Mouse (Mus musculus): ENCODE data around the gene Tet3. TPM values are rescaled to one million over a fixed set of nuclear protein-coding genes. Genes with fewer than 3 reads are reported as not detected.

Tet3 gene
- polyA plus RNA-seq, 1 experiment from 2014 or later = 41.1 TPM

DNA sequence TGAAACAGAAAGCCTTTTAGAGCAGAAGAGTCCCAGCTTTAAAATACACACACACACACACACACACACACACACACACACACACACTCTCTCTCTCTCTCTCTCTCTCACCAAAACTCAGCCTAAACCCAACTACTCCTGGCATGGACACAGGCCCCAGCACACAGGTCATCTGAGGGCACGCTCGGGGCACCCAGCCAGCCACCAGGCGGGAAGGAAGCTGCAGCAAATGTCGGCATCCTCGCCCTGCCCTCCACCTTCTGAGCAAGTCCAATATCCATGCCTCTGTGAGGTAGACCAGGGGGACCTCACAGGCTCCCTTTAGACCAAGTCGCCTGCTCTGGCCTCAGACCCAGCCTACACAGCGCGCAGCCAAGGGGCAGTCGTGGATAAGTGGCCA is 14.4 kb upstream of the Tet3 start:
- ATAC-seq (ENCODE audit: insufficient number of reproducible peaks, insufficient read depth, low FRiP score, low TSS enrichment) = no peak
- Histone ChIP-seq H3K4me1 (no peaks in the 10 kb centered on the region), H3K4me3 (no peak overlapping the region), H3K36me3 (0 out of 2 replicates have a peak, but pooled peaks cover 6% of the 10 kb centered on the region), H3K27ac (no peak overlapping the region), H3K9ac (no peak overlapping the region), H3K9me3 (no peaks in the 10 kb centered on the region), H3K4me2 (replicated peaks) (no peak overlapping the region), H3K27me3 (no peaks in the 10 kb centered on the region)
- WGBS = 79% methylated on average over 9 of the region's 9 CpGs

DNA sequence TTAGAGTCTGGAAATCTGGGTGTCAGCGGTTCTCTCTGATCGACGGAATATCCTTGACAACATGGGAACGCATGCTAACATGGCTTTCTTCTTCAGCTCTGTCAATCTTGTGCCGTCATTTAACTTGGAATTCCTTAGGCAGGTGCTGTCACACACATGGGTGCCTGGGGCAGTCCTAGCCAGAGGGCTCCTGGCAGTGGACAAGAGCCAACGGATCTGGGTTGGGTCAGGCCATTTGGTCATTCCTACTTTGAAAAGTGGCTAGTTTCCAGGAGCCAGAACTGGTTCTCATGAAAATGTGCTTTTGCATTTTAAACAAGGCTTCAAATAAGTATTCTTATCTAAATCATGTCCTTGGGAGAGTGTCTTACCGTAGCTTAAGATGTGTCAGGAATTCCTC is 12.9 kb upstream of the Tet3 start:
- Histone ChIP-seq H3K4me3 (no peak overlapping the region), H3K27me3 (no peaks in the 10 kb centered on the region), H3K4me1 (no peaks in the 10 kb centered on the region), H3K36me3 (0 out of 2 replicates have a peak, but pooled peaks cover 1% of the 10 kb centered on the region), H3K4me2 (replicated peaks) (no peak overlapping the region), H3K9me3 (no peaks in the 10 kb centered on the region), H3K27ac (no peak overlapping the region), H3K9ac (no peak overlapping the region)
- WGBS = 84% methylated on average over 7 of the region's 7 CpGs
- no peak for ATAC-seq (ENCODE audit: insufficient number of reproducible peaks, insufficient read depth, low FRiP score, low TSS enrichment)

DNA sequence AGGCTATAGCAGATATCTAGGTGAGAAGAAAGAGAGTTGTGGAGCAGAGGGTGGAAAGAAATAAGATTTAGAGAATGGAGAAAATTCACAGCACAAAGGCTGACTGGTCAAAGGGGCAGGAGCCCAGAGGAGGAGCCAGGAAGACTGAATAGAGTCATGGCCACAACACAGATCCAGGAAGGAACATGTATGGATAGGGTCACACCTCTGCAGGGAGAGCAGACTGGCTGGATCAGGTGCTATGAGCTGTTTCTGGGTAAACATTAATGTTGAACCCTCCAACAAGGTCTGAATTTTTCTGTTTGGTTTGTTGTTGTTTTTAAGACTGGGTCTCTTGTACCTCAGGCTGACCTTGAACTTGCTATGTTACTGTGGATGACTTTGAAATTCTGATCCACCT is 5.1 kb upstream of the Tet3 start:
- no peaks in the 10 kb centered on the region for H3K36me3 ChIP-seq

DNA sequence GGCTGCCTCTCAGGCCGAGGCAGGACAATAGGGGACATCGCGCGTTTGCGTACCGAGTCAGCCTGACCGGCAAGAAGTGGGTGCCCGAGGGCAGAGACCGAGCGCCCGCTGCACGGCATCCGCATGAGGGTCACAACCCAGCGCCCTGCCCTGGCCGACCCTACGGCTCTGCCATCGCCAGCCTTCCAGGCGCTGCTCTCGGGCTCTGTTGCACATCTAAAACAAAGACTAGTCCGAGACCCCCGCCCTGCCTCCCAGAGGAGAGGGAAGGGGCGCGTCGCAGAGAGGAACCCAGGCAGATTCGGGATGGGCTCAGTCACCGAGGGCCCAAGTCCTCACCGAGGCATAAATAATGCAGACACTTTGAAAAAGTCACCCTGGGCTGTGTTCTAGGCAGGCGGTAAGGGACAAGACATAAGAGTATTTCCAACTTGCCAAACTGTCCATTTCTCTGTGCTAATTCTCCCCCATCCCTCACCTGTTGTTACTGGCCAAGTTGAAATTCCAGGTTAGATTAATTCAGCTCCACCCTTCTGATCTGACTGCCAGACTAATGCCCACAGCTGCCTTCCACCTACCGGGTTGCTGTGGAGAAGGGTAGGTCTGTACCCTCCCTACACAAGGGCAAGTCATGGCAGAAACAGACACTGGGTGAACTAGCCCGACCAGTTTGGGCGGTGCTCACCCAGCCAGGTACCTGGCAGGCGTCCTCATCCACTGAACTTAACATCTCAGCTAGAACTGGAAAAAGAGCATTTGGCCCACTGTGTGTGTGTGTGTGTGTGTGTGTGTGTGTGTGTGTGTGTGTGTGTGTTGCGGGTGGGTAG is 1.7 kb downstream of the Tet3 start:
- no peaks in the 10 kb centered on the region for H3K9me3 ChIP-seq
- 3% methylated on average over 32 of the region's 33 CpGs for WGBS
- peak; percentile 50; the same call in 1 of the 2 replicates for ATAC-seq (ENCODE audit: insufficient number of reproducible peaks, insufficient read depth, low FRiP score, low TSS enrichment)

More for the DNA sequence above, 5.1 kb upstream of the Tet3 start:
- H3K9ac ChIP-seq = no peak overlapping the region
- no peak overlapping the region for H3K27ac ChIP-seq
- H3K4me3 ChIP-seq = no peak overlapping the region
- no peaks in the 10 kb centered on the region for H3K9me3 ChIP-seq
- H3K27me3 ChIP-seq = no peaks in the 10 kb centered on the region
- no peak for ATAC-seq (ENCODE audit: insufficient number of reproducible peaks, insufficient read depth, low FRiP score, low TSS enrichment)
- H3K4me1 ChIP-seq = no peaks in the 10 kb centered on the region
- H3K4me2 ChIP-seq (replicated peaks) = no peak overlapping the region

DNA sequence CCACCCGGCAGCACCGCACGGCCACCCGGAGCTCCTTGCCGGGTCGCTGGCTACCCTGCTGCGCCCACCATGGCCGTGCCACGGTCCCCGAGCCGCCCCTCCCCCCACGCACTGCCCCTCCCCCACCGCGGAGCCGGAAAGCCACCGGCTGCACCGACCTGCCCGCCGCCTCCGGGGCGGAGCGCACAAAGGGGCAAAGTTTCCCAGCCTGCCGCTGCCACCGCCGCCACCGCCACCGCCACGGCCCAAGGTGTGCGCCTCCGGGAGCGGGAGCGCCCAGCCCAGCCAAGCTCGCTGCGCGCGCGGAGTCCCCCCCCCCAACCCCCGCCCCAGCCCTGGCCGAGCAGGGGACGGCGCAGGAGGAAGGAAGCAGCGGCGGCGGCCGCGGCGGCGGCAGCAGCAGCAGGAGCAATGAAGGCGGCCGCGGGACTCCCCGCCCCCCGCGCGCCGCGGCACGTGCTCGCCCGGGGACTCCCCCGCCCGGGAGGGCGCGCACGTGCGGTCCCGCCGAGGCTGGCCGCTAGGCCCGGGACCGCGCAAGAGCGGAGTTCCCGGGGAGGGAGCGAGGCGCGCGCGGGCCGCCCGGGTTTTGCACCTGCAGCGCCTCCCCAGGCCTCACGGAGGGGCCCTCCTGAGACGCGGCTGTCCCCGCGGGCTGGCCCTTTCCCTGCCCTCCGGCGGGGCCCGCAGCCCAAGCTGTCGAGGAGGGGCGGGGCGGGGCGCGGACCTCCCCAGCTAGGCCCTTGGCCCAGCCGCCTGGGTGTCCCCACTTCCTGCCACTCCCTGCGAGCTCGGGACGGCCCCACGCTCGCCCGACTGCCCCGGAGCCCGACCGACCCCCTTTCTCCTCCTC is 2.5 kb downstream of the Tet3 start:
- Histone ChIP-seq H3K4me3 (peak overlapping the region; percentile 92), H3K4me2 (replicated peaks) (peak overlapping the region; percentile 72), H3K36me3 (no peaks in the 10 kb centered on the region), H3K9ac (peak overlapping the region; percentile 97), H3K27ac (peak overlapping the region; percentile 96), H3K4me1 (peaks cover 46% of the 10 kb centered on the region), H3K9me3 (no peaks in the 10 kb centered on the region), H3K27me3 (no peaks in the 10 kb centered on the region)
- WGBS = under 1% methylated on average over 68 of the region's 105 CpGs
- ATAC-seq (ENCODE audit: insufficient number of reproducible peaks, insufficient read depth, low FRiP score, low TSS enrichment) = peak; percentile 65

More for the DNA sequence above, 1.7 kb downstream of the Tet3 start:
- H3K27ac ChIP-seq = peak overlapping the region; percentile 96
- peak overlapping the region; percentile 72 for H3K4me2 ChIP-seq (replicated peaks)
- H3K36me3 ChIP-seq = no peaks in the 10 kb centered on the region
- peak overlapping the region; percentile 92 for H3K4me3 ChIP-seq
- no peaks in the 10 kb centered on the region for H3K27me3 ChIP-seq
- peak overlapping the region; percentile 97 for H3K9ac ChIP-seq
- peaks cover 38% of the 10 kb centered on the region for H3K4me1 ChIP-seq

DNA sequence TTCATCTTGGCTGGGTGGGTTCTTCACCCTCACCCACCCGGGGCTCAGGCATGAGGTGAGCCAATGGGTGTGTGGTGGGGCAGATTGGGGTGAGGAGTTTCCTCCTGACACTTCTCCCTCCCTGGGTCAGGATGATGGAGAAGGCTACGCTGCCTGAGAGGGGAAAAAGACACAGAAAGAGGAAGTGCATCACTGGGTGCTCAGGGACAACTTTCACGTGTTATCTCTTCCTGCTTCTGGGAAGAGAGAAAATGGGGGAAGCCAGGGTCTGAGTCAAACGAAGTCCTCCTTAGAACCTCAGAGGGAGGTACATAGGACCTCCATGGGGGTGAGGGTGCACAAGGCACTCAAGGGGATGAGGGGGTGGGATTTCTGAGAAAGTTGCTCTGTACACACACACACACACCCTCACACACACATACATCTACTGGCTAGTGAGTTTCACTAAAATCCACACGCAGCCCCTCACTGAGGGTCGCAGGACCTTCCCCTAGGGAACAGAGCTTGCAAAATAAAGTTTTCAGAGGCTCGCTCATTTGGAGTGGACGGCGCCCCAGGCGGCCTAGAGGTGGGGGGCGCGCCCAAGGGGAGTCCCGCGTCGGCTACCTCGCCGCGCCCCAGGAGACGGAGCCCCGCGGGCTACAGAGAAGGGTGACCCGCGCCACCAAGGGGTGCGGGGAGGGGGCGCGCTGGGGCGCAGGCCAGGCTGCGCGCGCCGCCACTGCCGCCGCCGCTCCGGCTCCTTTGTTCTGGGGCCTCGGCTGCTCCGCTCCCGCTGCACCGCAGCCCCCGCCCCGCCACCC is 3.4 kb downstream of the Tet3 start:
- H3K27ac ChIP-seq = peak overlapping the region; percentile 96
- H3K9me3 ChIP-seq = no peaks in the 10 kb centered on the region
- H3K27me3 ChIP-seq = no peaks in the 10 kb centered on the region
- peak overlapping the region; percentile 97 for H3K9ac ChIP-seq
- H3K36me3 ChIP-seq = no peaks in the 10 kb centered on the region
- H3K4me1 ChIP-seq = peaks cover 55% of the 10 kb centered on the region
- peak overlapping the region; percentile 72 for H3K4me2 ChIP-seq (replicated peaks)
- peak; percentile 7 for ATAC-seq (ENCODE audit: insufficient number of reproducible peaks, insufficient read depth, low FRiP score, low TSS enrichment)
- peak overlapping the region; percentile 92 for H3K4me3 ChIP-seq
- WGBS = 3% methylated on average over 22 of the region's 41 CpGs

DNA sequence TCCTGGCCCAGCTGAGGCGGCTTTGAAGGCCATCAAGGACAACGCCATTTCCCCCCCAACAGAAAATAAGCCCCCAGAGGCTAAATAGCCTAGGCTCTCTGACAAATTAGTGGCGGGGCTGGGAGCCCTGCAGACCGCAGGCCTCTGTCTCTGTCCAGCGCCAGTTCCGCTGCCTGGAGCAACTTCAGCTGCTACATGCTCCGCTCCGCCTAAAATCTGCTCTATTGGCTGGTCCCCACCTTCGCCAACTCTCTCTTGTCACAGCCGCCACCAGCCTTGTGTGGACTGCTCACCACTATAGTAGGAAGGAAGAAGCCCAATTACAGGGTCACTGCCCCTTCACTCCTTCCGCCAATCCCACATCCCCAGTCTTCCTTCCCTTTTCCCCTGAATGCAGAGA is 5.2 kb downstream of the Tet3 start:
- Histone ChIP-seq H3K4me2 (replicated peaks) (peak overlapping the region; percentile 72), H3K9ac (peak overlapping the region; percentile 97), H3K36me3 (peaks cover 5% of the 10 kb centered on the region; the same call in 1 of the 2 replicates), H3K4me1 (peaks cover 66% of the 10 kb centered on the region), H3K9me3 (no peaks in the 10 kb centered on the region), H3K27me3 (no peaks in the 10 kb centered on the region), H3K4me3 (peak overlapping the region; percentile 92), H3K27ac (0 out of 2 replicates have a peak overlapping the region, but pooled peaks have one; percentile 41)
- ATAC-seq (ENCODE audit: insufficient number of reproducible peaks, insufficient read depth, low FRiP score, low TSS enrichment) = no peak
- 31% methylated on average over 11 of the region's 11 CpGs for WGBS

DNA sequence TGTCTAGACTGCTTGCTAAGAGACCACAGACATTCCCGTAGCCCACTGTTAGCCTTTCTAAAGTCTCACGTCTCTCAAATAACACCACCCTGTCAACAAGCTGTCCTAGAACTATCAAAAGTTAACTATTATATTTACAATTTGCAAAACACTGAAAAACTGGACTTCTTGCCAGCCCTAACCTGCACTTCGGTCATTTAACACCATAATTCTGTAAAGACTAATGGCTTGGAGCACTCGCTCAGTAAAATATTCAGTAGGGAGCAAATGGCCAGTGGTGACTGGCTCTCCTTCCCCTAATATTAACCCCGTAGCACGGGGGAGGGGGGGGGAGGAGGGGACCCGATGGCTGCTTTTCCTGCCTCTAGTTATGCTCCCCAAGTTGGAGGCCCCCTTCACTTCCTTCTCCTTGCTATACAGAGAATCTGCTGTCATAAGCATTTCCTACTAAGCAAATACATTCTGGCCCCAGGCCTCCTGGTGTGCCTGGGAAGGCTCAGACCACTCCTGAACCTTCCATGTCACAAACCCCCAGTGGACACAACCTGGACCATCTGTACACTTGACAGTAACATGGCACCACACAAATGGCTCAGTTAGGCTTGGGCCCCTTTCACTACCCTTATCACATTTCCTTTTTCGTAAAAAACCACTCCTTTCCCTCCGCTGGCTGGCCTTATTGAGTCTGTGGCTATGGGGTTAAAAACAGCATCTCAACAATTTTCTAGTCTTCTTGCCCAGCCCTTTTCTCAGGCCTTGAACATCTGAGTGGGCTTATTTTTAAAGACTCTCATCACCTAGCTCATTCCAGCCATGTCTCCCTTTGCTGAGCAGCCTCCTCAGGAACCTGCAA is 8.2 kb downstream of the Tet3 start:
- H3K36me3 ChIP-seq = peaks cover 27% of the 10 kb centered on the region; the same call in 1 of the 2 replicates
- H3K9ac ChIP-seq = no peak overlapping the region
- ATAC-seq (ENCODE audit: insufficient number of reproducible peaks, insufficient read depth, low FRiP score, low TSS enrichment) = no peak
- no peak overlapping the region for H3K4me3 ChIP-seq
- no peaks in the 10 kb centered on the region for H3K9me3 ChIP-seq
- peaks cover 73% of the 10 kb centered on the region for H3K4me1 ChIP-seq
- 0 out of 2 replicates have a peak overlapping the region, but pooled peaks have one; percentile 20 for H3K27ac ChIP-seq
- WGBS = 66% methylated on average over 9 of the region's 9 CpGs
- H3K27me3 ChIP-seq = no peaks in the 10 kb centered on the region
- H3K4me2 ChIP-seq (replicated peaks) = 0 out of 2 replicates have a peak overlapping the region, but pooled peaks have one; percentile 22

DNA sequence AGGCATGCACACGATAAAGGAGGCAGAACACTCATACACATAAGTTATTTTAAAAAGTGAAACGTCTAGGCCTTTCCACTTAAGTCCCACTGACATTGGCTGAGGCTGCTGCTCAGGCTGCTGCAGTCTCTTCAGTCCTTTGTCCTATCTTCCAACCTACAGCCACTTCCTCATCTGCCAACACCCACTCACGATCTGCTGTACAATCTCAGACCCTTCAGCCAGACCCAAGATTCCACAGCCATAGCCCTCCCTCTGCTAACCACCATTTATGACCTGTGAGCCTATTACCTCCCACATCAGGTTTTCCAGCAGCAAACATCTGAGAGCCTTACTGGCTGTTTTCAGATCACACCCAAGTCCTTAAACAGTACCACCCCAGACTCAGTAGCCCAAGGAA is 9.4 kb downstream of the Tet3 start:
- Histone ChIP-seq H3K27me3 (no peaks in the 10 kb centered on the region), H3K4me3 (no peak overlapping the region), H3K4me1 (peaks cover 68% of the 10 kb centered on the region), H3K9me3 (no peaks in the 10 kb centered on the region), H3K36me3 (peaks cover 27% of the 10 kb centered on the region; the same call in 1 of the 2 replicates), H3K9ac (no peak overlapping the region; the same call in 1 of the 2 replicates), H3K27ac (0 out of 2 replicates have a peak overlapping the region, but pooled peaks have one; percentile 2), H3K4me2 (replicated peaks) (no peak overlapping the region)
- no peak for ATAC-seq (ENCODE audit: insufficient number of reproducible peaks, insufficient read depth, low FRiP score, low TSS enrichment)
- 63% methylated on average over 3 of the region's 3 CpGs for WGBS

DNA sequence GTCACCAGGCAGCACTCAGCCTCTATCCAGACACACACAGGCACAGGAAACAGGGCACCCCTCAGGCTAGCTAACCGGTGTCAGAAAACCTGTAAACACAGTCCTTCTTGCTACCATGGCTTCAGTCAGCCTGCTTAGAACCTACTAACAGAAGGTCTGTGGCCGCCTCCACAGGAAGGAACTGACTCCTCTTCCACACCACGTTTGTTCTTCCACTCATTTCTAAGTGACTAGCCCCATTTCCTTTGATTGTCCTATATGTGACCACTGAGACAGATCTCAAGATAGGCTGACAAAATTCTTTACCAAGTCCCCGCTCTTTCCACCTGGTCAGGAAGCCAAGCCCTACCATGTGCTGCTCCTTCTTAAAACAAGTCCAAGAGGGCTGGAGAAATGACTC is 10.0 kb downstream of the Tet3 start:
- no peak for ATAC-seq (ENCODE audit: insufficient number of reproducible peaks, insufficient read depth, low FRiP score, low TSS enrichment)
- H3K27me3 ChIP-seq = no peaks in the 10 kb centered on the region
- H3K4me2 ChIP-seq (replicated peaks) = no peak overlapping the region
- 80% methylated on average over 4 of the region's 4 CpGs for WGBS
- H3K9me3 ChIP-seq = no peaks in the 10 kb centered on the region
- H3K36me3 ChIP-seq = peaks cover 27% of the 10 kb centered on the region; the same call in 1 of the 2 replicates
- H3K27ac ChIP-seq = no peak overlapping the region
- peaks cover 68% of the 10 kb centered on the region for H3K4me1 ChIP-seq
- no peak overlapping the region for H3K4me3 ChIP-seq
- H3K9ac ChIP-seq = no peak overlapping the region

Data from embryonic facial prominence, embryonic 12.5 days (tissue).